Mouse (Mus musculus) frontal cortex, adult 2 months (tissue): Measurements from ENCODE around the gene Fgfr2. TPM values are rescaled to one million over a fixed set of nuclear protein-coding genes. Genes with fewer than 3 reads are reported as not detected.
A peak's percentile ranks its signal among the peaks of the same experiment; 100 is the strongest.

Experiments used
- DNase-seq, 2 experiments: peaks; one replicate each; pipeline ENCODE4 v3.0.0; 2022; ENCODE audit warnings: low spot score in 1 of 2; ENCODE audit errors: extremely low spot score in 1 of 2
- polyA plus RNA-seq: library from polyadenylated mRNA; depleted of rRNA; stranded (reverse); fragments of >200 nt; gene quantifications from 2 replicates; pipeline ENCODE4 v1.2.3, GENCODE M21; 2012

Fgfr2 gene
- polyA plus RNA-seq, 1 experiment, result 69.6 TPM

GRCm38 (mm10) chr7:132333078-132333477, 790.1 kb downstream of the Fgfr2 start:
- DNase-seq, result no peak

- no peak for DNase-seq
Measured at GRCm38 (mm10) chr7:132332176-132332575, 791.0 kb downstream of the Fgfr2 start.

GRCm38 (mm10) chr7:132330179-132330578, 793.0 kb downstream of the Fgfr2 start:
- DNase-seq, result no peak

- no peak for DNase-seq
Measured at GRCm38 (mm10) chr7:132328648-132329047, 794.5 kb downstream of the Fgfr2 start.

GRCm38 (mm10) chr7:132325549-132326331, 797.4 kb downstream of the Fgfr2 start:
- DNase-seq, result peak in 1 of 2 experiments; percentile 65

GRCm38 (mm10) chr7:132323430-132323829, 799.7 kb downstream of the Fgfr2 start:
- no peak for DNase-seq

GRCm38 (mm10) chr7:132321392-132321958, 801.7 kb downstream of the Fgfr2 start:
- no peak for DNase-seq

- peak; percentile 25 to 51 for DNase-seq
Measured at GRCm38 (mm10) chr7:132317036-132317541, 806.1 kb downstream of the Fgfr2 start, which contains the start of gene Chst15. TSS of gene Chst15 (minus strand) at chr7:132317228.

- peak in 1 of 2 experiments; percentile 66 for DNase-seq
Measured at GRCm38 (mm10) chr7:132316101-132317035, 806.8 kb downstream of the Fgfr2 start.

- peak; percentile 25 to 74 for DNase-seq
Measured at GRCm38 (mm10) chr7:132315149-132316091, 807.7 kb downstream of the Fgfr2 start.

- DNase-seq, result peak; percentile 72 to 83
Measured at GRCm38 (mm10) chr7:132312396-132312795, 810.8 kb downstream of the Fgfr2 start.

- no peak for DNase-seq
Measured at GRCm38 (mm10) chr7:132308537-132309191, 814.5 kb downstream of the Fgfr2 start.

GRCm38 (mm10) chr7:132307722-132308271, 815.4 kb downstream of the Fgfr2 start:
- no peak for DNase-seq

- DNase-seq, result no peak
Measured at GRCm38 (mm10) chr7:132306671-132307412, 816.3 kb downstream of the Fgfr2 start.

GRCm38 (mm10) chr7:132305492-132306375, 817.4 kb downstream of the Fgfr2 start:
- DNase-seq, result no peak

GRCm38 (mm10) chr7:132304424-132305085, 818.6 kb downstream of the Fgfr2 start:
- DNase-seq, result no peak

- no peak for DNase-seq
Measured at GRCm38 (mm10) chr7:132303988-132304387, 819.2 kb downstream of the Fgfr2 start.
